Mouse (Mus musculus) MEL (cell line): ENCODE measurements around the gene D16Ertd472e.

ENCODE experiments used
- CTCF ChIP-seq, 3 experiments: IDR thresholded peaks in 2 of 3; conservative IDR thresholded peaks in 1 of 3; 2 replicates each; pipeline ENCODE4 v1.5.1; 2011 to 2012; ENCODE audit warnings: low read length in 3 of 3, low read depth in 2 of 3, mild to moderate bottlenecking in 2 of 3, improper control_type of control experiment in 1 of 3, inconsistent platforms in 1 of 3, mixed read lengths in 1 of 3, moderate library complexity in 1 of 3; ENCODE audit not compliant: control insufficient read depth in 1 of 3, insufficient read depth in 1 of 3, poor library complexity in 1 of 3, severe bottlenecking in 1 of 3
- EP300 ChIP-seq, 2 experiments: IDR thresholded peaks; 2 replicates each; pipeline ENCODE4 v1.6.1; 2011; ENCODE audit warnings: improper control_type of control experiment in 2 of 2, low read length in 2 of 2, low read depth in 1 of 2, mild to moderate bottlenecking in 1 of 2
- GATA1 ChIP-seq: IDR thresholded peaks from 2 replicates; pipeline ENCODE4 v1.6.1; 2011; ENCODE audit warnings: low read depth, low read length, improper control_type of control experiment
- MEF2A ChIP-seq: IDR thresholded peaks from 2 replicates; pipeline ENCODE4 v1.6.1; 2014; ENCODE audit warnings: low read depth, mild to moderate bottlenecking, inconsistent platforms, low read length, improper control_type of control experiment; ENCODE audit not compliant: poor library complexity, insufficient replicate concordance, severe bottlenecking; ENCODE audit errors: extremely low read depth
- MYB ChIP-seq: IDR thresholded peaks from 2 replicates; pipeline ENCODE4 v1.6.1; 2011; ENCODE audit warnings: mild to moderate bottlenecking, low read depth, low read length, improper control_type of control experiment
- POLR2A ChIP-seq, 2 experiments: IDR thresholded peaks; 2 replicates each; pipeline ENCODE4 v1.6.1; 2011 to 2012; ENCODE audit warnings: low read length in 2 of 2, mild to moderate bottlenecking in 2 of 2, control low read depth in 1 of 2, improper control_type of control experiment in 1 of 2, low read depth in 1 of 2, moderate library complexity in 1 of 2; ENCODE audit not compliant: control insufficient read depth in 1 of 2, insufficient read depth in 1 of 2, poor library complexity in 1 of 2
- TBP ChIP-seq: IDR thresholded peaks from 2 replicates; pipeline ENCODE4 v1.8.0; 2011; ENCODE audit warnings: low read depth, low read length, improper control_type of control experiment
- USF1 ChIP-seq: IDR thresholded peaks from 2 replicates; pipeline ENCODE4 v1.6.1; 2014; ENCODE audit warnings: low read depth, mild to moderate bottlenecking, inconsistent platforms, low read length, improper control_type of control experiment, moderate library complexity
- USF2 ChIP-seq, 2 experiments: IDR thresholded peaks; 2 replicates each; pipeline ENCODE4 v1.6.1; 2011 to 2012; ENCODE audit warnings: improper control_type of control experiment in 2 of 2, low read length in 2 of 2, borderline replicate concordance in 1 of 2, inconsistent platforms in 1 of 2, low read depth in 1 of 2, mild to moderate bottlenecking in 1 of 2; ENCODE audit not compliant: insufficient read depth in 1 of 2
- ZKSCAN1 ChIP-seq: IDR thresholded peaks from 2 replicates; pipeline ENCODE4 v1.6.1; 2012; ENCODE audit warnings: low read depth, mild to moderate bottlenecking, inconsistent platforms, low read length, improper control_type of control experiment, moderate library complexity
- ZMIZ1 ChIP-seq: IDR thresholded peaks from 2 replicates; pipeline ENCODE4 v1.6.1; 2012; ENCODE audit warnings: low read depth, mild to moderate bottlenecking, inconsistent platforms, low read length, improper control_type of control experiment, moderate library complexity

- no peak for TF ChIP-seq POLR2A (IDR thresholded peaks at IDR 0.05; ENCODE audit: control insufficient read depth in 1 of 2, insufficient read depth in 1 of 2, low read depth in 1 of 2, low read length in 2 of 2, poor library complexity in 1 of 2)
- TF ChIP-seq CTCF (IDR thresholded peaks at IDR 0.05 in 2 of 3, conservative IDR thresholded peaks at IDR 0.05 in 1 of 3; ENCODE audit: control insufficient read depth in 1 of 3, insufficient read depth in 1 of 3, low read depth in 2 of 3, low read length in 3 of 3, poor library complexity in 1 of 3, severe bottlenecking in 1 of 3), result no peak
- TF ChIP-seq USF1, result no peak
- no peak for TF ChIP-seq EP300 (IDR thresholded peaks at IDR 0.05; ENCODE audit: low read depth in 1 of 2, low read length in 2 of 2)
- no peak for TF ChIP-seq GATA1
- TF ChIP-seq MYB, result no peak
- TF ChIP-seq TBP, result no peak
- TF ChIP-seq MEF2A, result no peak
- TF ChIP-seq ZMIZ1, result no peak
- TF ChIP-seq ZKSCAN1, result no peak
- TF ChIP-seq USF2 (IDR thresholded peaks at IDR 0.05; ENCODE audit: borderline replicate concordance in 1 of 2, insufficient read depth in 1 of 2, low read depth in 1 of 2, low read length in 2 of 2), result no peak
Observed at GRCm38 (mm10) chr16:78586621-78587020, 10.1 kb upstream of the D16Ertd472e start.
